10 mouse cellular contexts compared by ENCODE assay signal in genomic region chr9:41586291-41586690, GRCm38 (mm10).
DNase-seq lines count a peak whose midpoint lies in the region; ATAC-seq and TF ChIP-seq lines count a peak whose summit lies in the region.
"Had no signal": no experiment of that assay in that cellular context is flagged by ENCODE, and none has a peak within 500 bp of the region (broad histone marks: within the 10 kb centered on the region; RNA-seq: fewer than 3 reads in every experiment).

No protein-coding gene starts in this region.

- no peak for DNase-seq in layer of hippocampus, adult 2 months (ENCODE audit: low spot score in 2 of 2)
- DNase-seq in layer of hippocampus, adult 8-10 months (ENCODE audit: low spot score in 2 of 2), result no peak
- no peak for DNase-seq in embryonic facial prominence, embryonic 11.5 days (ENCODE audit: low spot score)
- no peak for DNase-seq in cerebellum, postnatal 14 days
- no peak for DNase-seq in heart, adult 9 months (ENCODE audit: low spot score in 2 of 2)
- no peak for DNase-seq in kidney, adult 18-20 months
- DNase-seq: adrenal gland, postnatal 14 days; heart, postnatal 4 days had no signal

- no peak for TF ChIP-seq CTCF in layer of hippocampus, adult 2 months (conservative IDR thresholded peaks at IDR 0.05)

- peak overlapping the region; percentile 65 for H3K4me3 ChIP-seq in layer of hippocampus, adult 2 months
- peak overlapping the region; percentile 19 for H3K4me3 ChIP-seq in embryonic facial prominence, embryonic 11.5 days (ENCODE audit: low read depth, low read length)
- H3K4me3 ChIP-seq in hindbrain, embryonic 15.5 days, result peak overlapping the region; percentile 44
- peak overlapping the region; percentile 40 for H3K4me3 ChIP-seq in neural tube, embryonic 15.5 days (replicated peaks)

- H3K9ac ChIP-seq in embryonic facial prominence, embryonic 11.5 days (replicated peaks; ENCODE audit: low read length), result peak overlapping the region; percentile 27
- peak overlapping the region; percentile 90 for H3K9ac ChIP-seq in hindbrain, embryonic 15.5 days
- H3K9ac ChIP-seq in neural tube, embryonic 15.5 days (replicated peaks), result peak overlapping the region; percentile 67

- 65% methylated on average over 7 of the region's 7 CpGs for WGBS in embryonic facial prominence, embryonic 11.5 days
- WGBS in hindbrain, embryonic 15.5 days, result 19% methylated on average over 7 of the region's 7 CpGs
- 23% methylated on average over 7 of the region's 7 CpGs for WGBS in neural tube, embryonic 15.5 days

- peak overlapping the region; percentile 79 for H3K27ac ChIP-seq in layer of hippocampus, adult 2 months
- H3K27ac ChIP-seq in embryonic facial prominence, embryonic 11.5 days (replicated peaks; ENCODE audit: low read depth, low read length), result peak overlapping the region; percentile 75
- peak overlapping the region; percentile 97 for H3K27ac ChIP-seq in hindbrain, embryonic 15.5 days (replicated peaks)
- H3K27ac ChIP-seq in neural tube, embryonic 15.5 days (replicated peaks), result peak overlapping the region; percentile 91

- peak overlapping the region; percentile 41 for H3K4me2 ChIP-seq in embryonic facial prominence, embryonic 11.5 days (ENCODE audit: low read depth, low read length)
- peak overlapping the region; percentile 86 for H3K4me2 ChIP-seq in hindbrain, embryonic 15.5 days
- H3K4me2 ChIP-seq in neural tube, embryonic 15.5 days, result peak overlapping the region; percentile 61

- H3K4me1 ChIP-seq in embryonic facial prominence, embryonic 11.5 days (ENCODE audit: control insufficient read depth, insufficient read depth, low read length), result no peaks in the 10 kb centered on the region
- peaks cover 47% of the 10 kb centered on the region for H3K4me1 ChIP-seq in hindbrain, embryonic 15.5 days (replicated peaks)
- H3K4me1 ChIP-seq in neural tube, embryonic 15.5 days, result peaks cover 49% of the 10 kb centered on the region

- no peaks in the 10 kb centered on the region for H3K27me3 ChIP-seq in embryonic facial prominence, embryonic 11.5 days (ENCODE audit: control insufficient read depth, insufficient read depth, low read length)
- no peaks in the 10 kb centered on the region for H3K27me3 ChIP-seq in hindbrain, embryonic 15.5 days
- H3K27me3 ChIP-seq in neural tube, embryonic 15.5 days (replicated peaks), result no peaks in the 10 kb centered on the region

- no peaks in the 10 kb centered on the region for H3K9me3 ChIP-seq in embryonic facial prominence, embryonic 11.5 days (replicated peaks; ENCODE audit: control insufficient read depth, low read length)
- H3K9me3 ChIP-seq in hindbrain, embryonic 15.5 days, result no peaks in the 10 kb centered on the region
- H3K9me3 ChIP-seq in neural tube, embryonic 15.5 days (replicated peaks), result no peaks in the 10 kb centered on the region

- ATAC-seq in embryonic facial prominence, embryonic 11.5 days (replicated peaks; ENCODE audit: insufficient number of reproducible peaks, low FRiP score, low TSS enrichment, low read depth), result no peak
- peak; percentile 67 for ATAC-seq in hindbrain, embryonic 15.5 days (ENCODE audit: low FRiP score, low read depth)
- peak; percentile 77 for ATAC-seq in neural tube, embryonic 15.5 days (ENCODE audit: low FRiP score)

- H3K36me3 ChIP-seq in embryonic facial prominence, embryonic 11.5 days (replicated peaks; ENCODE audit: control insufficient read depth, insufficient read depth, low read depth, low read length), result peaks cover 18% of the 10 kb centered on the region
- H3K36me3 ChIP-seq in hindbrain, embryonic 15.5 days, result peaks cover 24% of the 10 kb centered on the region
- peaks cover 19% of the 10 kb centered on the region for H3K36me3 ChIP-seq in neural tube, embryonic 15.5 days

Comparison
In these comparisons a context has a peak if more than half of its experiments do, and no peak if none do; other contexts are left out.
1. H3K9ac ChIP-seq: peak in every context shown above with its lines; median percentile 90 in hindbrain, embryonic 15.5 days; 67 in neural tube, embryonic 15.5 days; 27 in embryonic facial prominence, embryonic 11.5 days.